Mouse (Mus musculus) erythroblast, embryonic 14.5 days (primary cell): ENCODE data around the gene Fbxo44.

Experiments used
- GATA1 ChIP-seq: IDR thresholded peaks from 2 replicates; pipeline ENCODE4 v1.6.1; 2012; ENCODE audit warnings: low read length, inconsistent platforms, mixed read lengths
- TAL1 ChIP-seq: IDR thresholded peaks from 3 replicates; pipeline ENCODE4 v1.6.1; 2012; ENCODE audit warnings: low read length, inconsistent platforms, mixed read lengths

- TF ChIP-seq TAL1 (no peak), GATA1 (no peak)
Measured at GRCm38 (mm10) chr4:148168287-148168686, 8.0 kb upstream of the Fbxo44 start.
